Mouse (Mus musculus): Measurements from ENCODE around the gene Klhl40.

Klhl40 gene

GRCm38 (mm10) chr9:121777484-121778065 is at the start of gene Klhl40:
Gene Klhl40 (plus strand): TSS chr9:121777607.
- DNase-seq = peak; percentile 77

GRCm38 (mm10) chr9:121740490-121740889 is 36.9 kb upstream of the Klhl40 start:
- DNase-seq = no peak

- no peak for DNase-seq
These were observed 36.2 kb upstream of the Klhl40 start for GRCm38 (mm10) chr9:121741168-121741567.

- no peak for DNase-seq
These were observed 33.4 kb upstream of the Klhl40 start for GRCm38 (mm10) chr9:121744051-121744450.

GRCm38 (mm10) chr9:121752774-121753173 is 24.6 kb upstream of the Klhl40 start:
- no peak for DNase-seq

GRCm38 (mm10) chr9:121754624-121755023 is 22.8 kb upstream of the Klhl40 start:
- DNase-seq = no peak

- no peak for DNase-seq
These were observed 20.6 kb upstream of the Klhl40 start for GRCm38 (mm10) chr9:121756785-121757184.

GRCm38 (mm10) chr9:121757432-121757831 is 20.0 kb upstream of the Klhl40 start:
- DNase-seq = no peak

GRCm38 (mm10) chr9:121757835-121758814 is 19.3 kb upstream of the Klhl40 start:
- DNase-seq = no peak

- DNase-seq = peak; percentile 82
These were observed 18.0 kb upstream of the Klhl40 start, which contains the start of gene Zfp651 for GRCm38 (mm10) chr9:121759091-121760081. Gene Zfp651 (plus strand): TSS chr9:121759330.

- DNase-seq = peak; percentile 58
These were observed 16.9 kb upstream of the Klhl40 start for GRCm38 (mm10) chr9:121760271-121761090.

GRCm38 (mm10) chr9:121761091-121761665 is 16.2 kb upstream of the Klhl40 start:
- no peak for DNase-seq

- no peak for DNase-seq
These were observed 15.6 kb upstream of the Klhl40 start for GRCm38 (mm10) chr9:121761787-121762186.

GRCm38 (mm10) chr9:121762248-121762647 is 15.2 kb upstream of the Klhl40 start:
- DNase-seq = no peak

GRCm38 (mm10) chr9:121762761-121763160 is 14.6 kb upstream of the Klhl40 start:
- peak; percentile 5 for DNase-seq

- DNase-seq = peak; percentile 30
These were observed 13.7 kb upstream of the Klhl40 start for GRCm38 (mm10) chr9:121763716-121764115.

- no peak for DNase-seq
These were observed 12.1 kb upstream of the Klhl40 start for GRCm38 (mm10) chr9:121765166-121765855.

GRCm38 (mm10) chr9:121772412-121772811 is 5.0 kb upstream of the Klhl40 start:
- no peak for DNase-seq

GRCm38 (mm10) chr9:121775951-121776350 is 1.5 kb upstream of the Klhl40 start:
- no peak for DNase-seq

GRCm38 (mm10) chr9:121776511-121776910 is 896 bp upstream of the Klhl40 start:
- peak; percentile 35 for DNase-seq
